Mouse (Mus musculus): ENCODE results near the gene Pan3. TPM values are rescaled to one million over a fixed set of nuclear protein-coding genes. Genes with fewer than 3 reads are reported as not detected.

Gene Pan3
- total and polyA plus RNA-seq, 2 experiments from 2014 or later: 28.0 to 63.9 TPM

DNA sequence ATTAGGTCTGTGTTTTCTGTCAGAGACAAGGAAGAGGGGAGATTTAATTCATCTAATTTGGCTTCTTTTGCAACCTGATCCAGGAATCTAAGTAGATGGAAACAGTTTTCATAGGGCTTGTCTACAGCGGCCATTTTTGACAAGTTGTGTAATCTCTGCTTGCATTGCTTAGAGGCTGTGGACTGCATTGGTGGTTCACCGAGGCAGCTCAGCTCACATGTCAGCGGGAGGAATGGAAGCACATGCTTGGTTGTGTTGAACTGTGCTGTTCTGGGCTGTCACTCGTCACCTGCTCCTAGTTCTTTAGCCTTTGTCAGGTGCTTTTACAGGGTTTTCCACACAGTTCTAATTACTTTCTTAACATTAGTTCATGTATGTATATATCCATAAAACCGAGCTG lies 60.9 kb downstream of the Pan3 start:
- Histone ChIP-seq H3K4me1 (ENCODE audit: control insufficient read depth, insufficient read depth) (peaks cover 16% of the 10 kb centered on the region; the same call in 1 of the 2 replicates), H3K27me3 (ENCODE audit: control insufficient read depth, insufficient read depth, low read length) (no peaks in the 10 kb centered on the region), H3K4me3 (ENCODE audit: low read depth, low read length) (no peak overlapping the region), H3K4me2 (ENCODE audit: low read depth, low read length) (no peak overlapping the region), H3K27ac (ENCODE audit: low read depth) (no peak overlapping the region), H3K9ac (replicated peaks; ENCODE audit: low read depth, low read length) (no peak overlapping the region), H3K9me3 (replicated peaks; ENCODE audit: control insufficient read depth, low read length) (no peaks in the 10 kb centered on the region), H3K36me3 (replicated peaks; ENCODE audit: control insufficient read depth, insufficient read depth, low read length) (0 out of 2 replicates have a peak, but pooled peaks cover 3% of the 10 kb centered on the region)
- 64% methylated on average over 5 of the region's 5 CpGs for WGBS
- DNase-seq (ENCODE audit: low spot score): no peak
- TF ChIP-seq CTCF (IDR thresholded peaks at IDR 0.05; ENCODE audit: low read depth) (no peak), EP300 (IDR thresholded peaks at IDR 0.05; ENCODE audit: low read depth) (no peak)
- no peak for ATAC-seq (ENCODE audit: insufficient read depth, low read depth)

DNA sequence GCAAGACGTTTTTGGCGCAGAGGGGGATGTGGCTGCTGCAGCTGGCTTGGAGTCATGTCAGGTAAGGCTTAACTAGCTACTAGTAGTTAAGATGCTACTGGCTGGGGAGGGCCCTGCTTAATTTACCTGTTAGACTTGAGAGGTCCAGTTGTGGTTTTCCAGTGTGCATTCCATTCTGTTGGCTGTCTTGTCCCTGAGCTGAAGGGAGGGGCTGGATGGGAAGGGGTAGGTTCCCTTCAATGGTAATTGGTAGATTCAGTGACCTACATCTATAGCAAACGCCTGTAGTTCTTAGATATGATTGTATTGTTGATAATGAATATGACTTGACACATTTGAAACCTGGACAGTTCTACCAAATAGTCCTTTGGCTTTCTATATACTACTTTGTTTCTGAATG lies 62.5 kb downstream of the Pan3 start:
- Histone ChIP-seq H3K4me1 (ENCODE audit: control insufficient read depth, insufficient read depth) (peaks cover 16% of the 10 kb centered on the region; the same call in 1 of the 2 replicates), H3K9ac (replicated peaks; ENCODE audit: low read depth, low read length) (no peak overlapping the region), H3K36me3 (replicated peaks; ENCODE audit: control insufficient read depth, insufficient read depth, low read length) (0 out of 2 replicates have a peak, but pooled peaks cover 3% of the 10 kb centered on the region), H3K4me3 (ENCODE audit: low read depth, low read length) (no peak overlapping the region), H3K27ac (ENCODE audit: low read depth) (no peak overlapping the region), H3K9me3 (replicated peaks; ENCODE audit: control insufficient read depth, low read length) (no peaks in the 10 kb centered on the region), H3K4me2 (ENCODE audit: low read depth, low read length) (no peak overlapping the region), H3K27me3 (ENCODE audit: control insufficient read depth, insufficient read depth, low read length) (no peaks in the 10 kb centered on the region)
- 74% methylated on average over 3 of the region's 3 CpGs for WGBS
- DNase-seq (ENCODE audit: low spot score) (no peak), ATAC-seq (ENCODE audit: insufficient read depth, low read depth) (no peak)
- no peak for TF ChIP-seq CTCF (IDR thresholded peaks at IDR 0.05; ENCODE audit: low read depth)
- TF ChIP-seq EP300 (IDR thresholded peaks at IDR 0.05; ENCODE audit: low read depth): no peak

DNA sequence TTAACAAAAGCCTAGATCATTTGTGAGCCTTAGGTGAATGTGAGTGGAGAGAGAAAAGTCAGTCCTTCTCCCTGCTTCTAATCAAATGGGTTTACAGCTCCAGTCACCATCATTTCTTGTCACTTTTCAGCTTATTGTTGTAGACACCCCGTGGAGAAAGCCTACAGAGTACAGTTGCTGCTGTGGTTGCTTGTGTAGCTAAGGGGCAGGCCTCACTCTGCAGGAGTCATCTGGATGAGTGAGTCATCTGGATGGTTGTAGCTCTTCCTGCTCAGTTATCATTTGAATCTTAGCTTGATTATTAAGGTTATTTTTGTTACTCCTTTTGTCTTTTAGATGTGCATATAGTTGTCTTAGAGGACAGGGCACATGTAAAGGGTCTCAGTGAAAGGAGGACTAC lies 63.2 kb downstream of the Pan3 start:
- H3K27ac ChIP-seq (ENCODE audit: low read depth): no peak overlapping the region
- H3K9me3 ChIP-seq (replicated peaks; ENCODE audit: control insufficient read depth, low read length): no peaks in the 10 kb centered on the region
- no peak overlapping the region for H3K4me3 ChIP-seq (ENCODE audit: low read depth, low read length)
- peaks cover 16% of the 10 kb centered on the region; the same call in 1 of the 2 replicates for H3K4me1 ChIP-seq (ENCODE audit: control insufficient read depth, insufficient read depth)
- no peaks in the 10 kb centered on the region for H3K27me3 ChIP-seq (ENCODE audit: control insufficient read depth, insufficient read depth, low read length)
- 66% methylated on average over 1 of the region's 1 CpGs for WGBS
- DNase-seq (ENCODE audit: low spot score) (no peak), ATAC-seq (ENCODE audit: insufficient read depth, low read depth) (no peak)
- H3K36me3 ChIP-seq (replicated peaks; ENCODE audit: control insufficient read depth, insufficient read depth, low read length): 0 out of 2 replicates have a peak, but pooled peaks cover 3% of the 10 kb centered on the region
- TF ChIP-seq EP300 (IDR thresholded peaks at IDR 0.05; ENCODE audit: low read depth) (no peak), CTCF (IDR thresholded peaks at IDR 0.05; ENCODE audit: low read depth) (no peak)
- H3K9ac ChIP-seq (replicated peaks; ENCODE audit: low read depth, low read length): no peak overlapping the region
- H3K4me2 ChIP-seq (ENCODE audit: low read depth, low read length): no peak overlapping the region

DNA sequence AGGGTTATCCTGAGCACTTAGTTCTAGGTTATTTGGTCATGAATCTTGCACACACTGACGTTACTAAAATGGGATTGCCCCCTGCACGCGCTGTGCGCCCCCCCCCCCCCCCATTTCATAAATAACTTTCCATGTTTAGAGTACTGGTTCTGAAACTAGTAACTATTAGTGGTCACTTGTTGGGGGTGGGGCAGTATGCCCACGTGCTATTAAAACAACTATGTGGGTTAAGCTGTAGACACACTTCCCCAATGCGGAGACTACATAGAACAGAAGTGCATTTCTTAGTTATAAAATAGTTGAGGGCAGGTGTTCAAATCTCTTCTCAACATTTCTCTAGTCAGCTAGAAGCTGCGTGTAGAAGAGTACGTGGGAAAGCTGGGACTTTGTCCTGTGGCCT lies 63.7 kb downstream of the Pan3 start:
- no peak for ATAC-seq (ENCODE audit: insufficient read depth, low read depth)
- Histone ChIP-seq H3K4me1 (ENCODE audit: control insufficient read depth, insufficient read depth) (peaks cover 16% of the 10 kb centered on the region; the same call in 1 of the 2 replicates), H3K36me3 (replicated peaks; ENCODE audit: control insufficient read depth, insufficient read depth, low read length) (0 out of 2 replicates have a peak, but pooled peaks cover 6% of the 10 kb centered on the region), H3K9ac (replicated peaks; ENCODE audit: low read depth, low read length) (no peak overlapping the region), H3K4me2 (ENCODE audit: low read depth, low read length) (no peak overlapping the region), H3K27me3 (ENCODE audit: control insufficient read depth, insufficient read depth, low read length) (no peaks in the 10 kb centered on the region), H3K27ac (ENCODE audit: low read depth) (no peak overlapping the region), H3K4me3 (ENCODE audit: low read depth, low read length) (no peak overlapping the region), H3K9me3 (replicated peaks; ENCODE audit: control insufficient read depth, low read length) (no peaks in the 10 kb centered on the region)
- WGBS: 70% methylated on average over 8 of the region's 8 CpGs
- DNase-seq (ENCODE audit: low spot score): no peak
- TF ChIP-seq CTCF (IDR thresholded peaks at IDR 0.05; ENCODE audit: low read depth) (no peak), EP300 (IDR thresholded peaks at IDR 0.05; ENCODE audit: low read depth) (no peak)

DNA sequence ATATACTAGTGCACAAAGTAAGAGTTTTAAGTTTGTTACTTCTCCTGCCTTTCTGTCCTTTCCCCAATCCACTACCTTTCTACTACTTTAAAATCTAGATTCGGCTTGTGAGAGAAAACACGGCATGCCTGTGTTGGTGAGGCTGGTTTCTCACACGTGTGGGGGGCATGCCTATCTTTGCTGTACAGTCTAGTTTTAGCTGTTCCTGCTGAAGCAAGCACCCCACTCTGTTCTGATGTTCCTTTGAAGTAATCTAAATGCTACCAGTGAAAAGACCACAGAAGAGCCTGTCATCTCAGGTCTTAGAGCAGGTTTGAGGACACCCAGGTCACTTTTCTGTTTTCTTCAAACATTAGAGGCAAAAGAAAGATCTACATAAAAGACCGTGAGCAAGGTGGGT lies 64.4 kb downstream of the Pan3 start:
- TF ChIP-seq EP300 (IDR thresholded peaks at IDR 0.05; ENCODE audit: low read depth) (no peak), CTCF (IDR thresholded peaks at IDR 0.05; ENCODE audit: low read depth) (no peak)
- Histone ChIP-seq H3K4me3 (ENCODE audit: low read depth, low read length) (no peak overlapping the region), H3K36me3 (replicated peaks; ENCODE audit: control insufficient read depth, insufficient read depth, low read length) (0 out of 2 replicates have a peak, but pooled peaks cover 6% of the 10 kb centered on the region), H3K4me1 (ENCODE audit: control insufficient read depth, insufficient read depth) (peaks cover 16% of the 10 kb centered on the region; the same call in 1 of the 2 replicates), H3K4me2 (ENCODE audit: low read depth, low read length) (no peak overlapping the region), H3K9me3 (replicated peaks; ENCODE audit: control insufficient read depth, low read length) (no peaks in the 10 kb centered on the region), H3K9ac (replicated peaks; ENCODE audit: low read depth, low read length) (no peak overlapping the region), H3K27me3 (ENCODE audit: control insufficient read depth, insufficient read depth, low read length) (no peaks in the 10 kb centered on the region), H3K27ac (ENCODE audit: low read depth) (0 out of 2 replicates have a peak overlapping the region, but pooled peaks have one; percentile 12)
- no peak for DNase-seq (ENCODE audit: low spot score)
- ATAC-seq (ENCODE audit: insufficient read depth, low read depth): no peak
- WGBS: 61% methylated on average over 4 of the region's 4 CpGs

Measured in heart, postnatal 0 days (tissue).